Mouse (Mus musculus) olfactory bulb, adult 2 months (tissue): ENCODE results near the gene BC049715.

Experiments
- CTCF ChIP-seq: fragments of 200-500 bp; IDR thresholded peaks from 2 replicates; pipeline ENCODE4 v1.5.1; 2012; ENCODE audit warnings: low read depth, mild to moderate bottlenecking, low read length, moderate library complexity; ENCODE audit not compliant: insufficient read depth
- POLR2A ChIP-seq: fragments of 200-500 bp; IDR thresholded peaks from 2 replicates; pipeline ENCODE4 v1.6.1; 2012; ENCODE audit warnings: mild to moderate bottlenecking, low read depth, low read length, moderate library complexity; ENCODE audit not compliant: insufficient read depth

DNA sequence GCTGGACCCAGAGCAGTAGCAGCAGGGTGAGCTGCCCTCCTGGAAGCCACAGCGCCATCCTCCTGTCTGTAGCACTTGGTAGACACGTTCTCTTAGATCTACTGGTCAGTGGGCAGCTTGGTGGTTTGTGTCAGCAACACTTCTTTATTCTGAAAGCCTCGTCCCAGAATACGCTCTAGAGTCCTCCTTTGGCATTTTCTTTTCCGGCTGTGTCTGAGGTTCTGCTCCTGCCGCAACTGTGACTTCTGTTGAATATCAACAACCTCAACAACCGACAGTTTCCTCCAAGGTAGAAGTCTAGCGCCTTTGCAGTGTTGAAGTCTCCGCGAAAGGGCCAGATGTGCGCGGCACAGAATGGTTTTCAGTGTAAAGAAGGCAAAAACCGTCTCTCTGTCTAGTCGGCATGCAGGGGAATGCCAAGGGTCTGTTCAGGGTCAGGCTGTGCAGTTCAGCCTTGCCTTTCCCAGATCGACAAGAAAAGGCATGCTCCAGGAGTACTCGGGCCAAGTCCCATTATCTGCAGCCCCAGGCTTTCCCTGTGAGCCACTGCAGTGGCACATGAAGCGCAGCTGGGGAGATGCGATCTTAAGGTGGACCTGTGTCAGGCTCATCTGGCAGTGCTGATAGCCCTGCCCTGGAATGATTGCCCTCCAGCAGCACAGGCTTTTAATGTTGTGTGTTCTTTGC lies 29.9 kb downstream of the BC049715 start, which contains the start of gene Art4:
- TF ChIP-seq CTCF: no peak
- TF ChIP-seq POLR2A: no peak
